Mouse (Mus musculus) adrenal gland, postnatal 36 days (tissue): ENCODE measurements around the gene Nmral1. TPM values are rescaled to one million over a fixed set of nuclear protein-coding genes. Genes with fewer than 3 reads are reported as not detected.
A peak's percentile ranks its signal among the peaks of the same experiment; 100 is the strongest.
"Not testable (repeated sequence)": the region's sequence is repeated elsewhere in the genome, so short reads cannot be mapped to it uniquely, and the experiment has no call there.

Experiments
- DNase-seq, 2 experiments: peaks; one replicate each; pipeline ENCODE4 v3.0.0; 2021; ENCODE audit warnings: mixed read lengths in 1 of 2
- total RNA-seq, 2 experiments: library from RNA; stranded (reverse); gene quantifications; 2 replicates each; pipeline ENCODE4 v1.2.3; 2021

The Nmral1 gene
- total RNA-seq, 2 experiments from 2014 or later: 3.9 to 4.0 TPM

DNA sequence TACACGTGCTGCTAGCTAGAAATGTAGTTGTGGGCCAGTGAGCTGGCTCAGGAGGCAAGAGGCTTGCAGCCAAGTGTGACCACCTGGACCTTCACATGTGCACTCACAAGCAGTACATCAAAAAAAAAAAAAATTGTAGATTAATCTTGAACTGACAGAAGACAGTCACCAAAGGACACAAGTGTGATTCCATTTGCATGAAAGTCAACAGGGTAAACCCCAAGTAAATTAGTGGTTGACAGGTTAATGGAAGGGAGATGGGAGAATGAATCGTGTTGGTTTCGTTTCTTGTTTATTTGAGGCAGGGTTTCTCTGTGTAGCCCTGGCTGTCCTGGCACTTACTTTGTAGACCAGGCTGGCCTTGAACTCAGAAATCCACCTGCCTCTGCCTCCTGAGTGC is 1.3 kb downstream of the Nmral1 start:
- DNase-seq: no peak

DNA sequence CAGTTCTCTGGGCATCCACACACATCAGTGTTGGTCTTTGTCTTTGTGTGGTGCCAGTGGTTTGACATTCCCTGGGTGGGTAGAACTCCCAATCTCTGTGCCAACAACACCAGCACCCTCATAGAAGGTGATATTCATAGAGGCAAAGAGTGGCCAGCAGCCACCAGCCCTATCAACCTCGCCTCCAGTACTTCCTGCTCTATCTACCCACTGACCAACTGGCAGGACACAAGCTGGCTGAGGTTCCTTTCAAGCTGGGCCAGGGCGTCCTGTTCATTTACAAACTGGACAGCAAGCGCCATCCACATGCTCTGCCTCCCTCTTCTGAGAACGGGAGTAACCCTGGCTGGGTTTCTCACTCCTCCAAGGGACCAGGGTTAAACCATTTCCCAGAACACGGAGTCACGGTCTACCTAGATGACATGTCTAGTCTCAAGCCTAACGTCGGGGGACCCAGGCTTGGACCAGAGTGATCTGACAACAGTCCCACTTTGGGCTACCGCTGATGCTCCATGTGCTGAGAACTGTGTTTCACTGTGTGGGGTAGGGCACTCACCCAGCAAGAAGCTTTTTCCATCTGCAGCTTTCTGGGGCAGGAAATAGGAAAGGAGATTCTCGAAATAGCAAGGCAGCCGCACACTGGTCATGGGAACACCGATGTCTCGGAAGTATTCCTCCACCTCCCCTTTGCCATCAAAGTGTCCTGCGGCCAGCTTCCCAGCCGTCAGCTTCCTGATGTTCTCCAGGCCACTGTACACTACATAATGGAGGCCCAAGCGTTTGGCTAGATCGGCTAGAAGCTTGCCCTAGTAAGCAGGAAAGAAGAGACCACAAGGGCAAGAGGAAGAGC is 5.1 kb downstream of the Nmral1 start:
- no peak for DNase-seq

DNA sequence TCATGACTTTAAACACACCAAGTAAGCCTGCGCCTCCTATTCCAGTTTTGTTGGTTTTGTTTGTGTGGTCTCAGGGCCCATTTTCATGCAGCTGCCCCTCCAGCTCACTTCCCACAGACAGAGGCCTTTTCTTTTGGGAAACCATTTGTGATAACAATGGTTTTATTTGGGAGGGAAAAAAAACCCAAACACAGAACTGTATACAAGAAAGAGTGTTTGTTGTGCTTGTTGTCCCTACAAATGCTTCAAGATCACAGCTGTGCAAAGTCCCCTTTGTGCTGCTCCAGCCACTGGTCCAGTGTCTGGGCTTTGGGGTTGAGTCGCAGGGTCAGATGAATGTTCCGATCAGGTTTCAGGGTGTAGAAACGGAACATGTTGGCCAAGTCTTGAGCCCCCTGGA is 8.0 kb downstream of the Nmral1 start:
- DNase-seq: no peak

DNA sequence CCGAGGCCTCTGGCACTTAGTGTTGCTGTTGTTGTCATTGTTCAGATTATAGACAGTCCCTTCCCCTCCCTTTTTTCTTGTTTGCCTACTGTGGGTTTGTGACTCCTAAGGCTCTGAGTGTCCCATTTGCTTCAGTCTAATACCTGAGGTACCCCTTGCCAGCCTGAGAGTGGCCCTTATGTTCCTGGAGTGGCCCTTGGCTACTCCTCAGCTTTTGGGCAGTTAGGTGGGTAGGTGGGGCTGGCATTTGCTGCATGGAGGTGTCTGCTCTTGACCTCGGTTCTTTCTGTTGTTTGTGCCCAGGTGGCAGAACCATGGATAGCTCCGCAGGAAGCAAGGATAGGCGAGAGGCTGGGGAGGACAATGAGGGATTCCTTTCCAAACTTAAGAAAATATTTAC is 13.6 kb downstream of the Nmral1 start:
- DNase-seq: no peak

DNA sequence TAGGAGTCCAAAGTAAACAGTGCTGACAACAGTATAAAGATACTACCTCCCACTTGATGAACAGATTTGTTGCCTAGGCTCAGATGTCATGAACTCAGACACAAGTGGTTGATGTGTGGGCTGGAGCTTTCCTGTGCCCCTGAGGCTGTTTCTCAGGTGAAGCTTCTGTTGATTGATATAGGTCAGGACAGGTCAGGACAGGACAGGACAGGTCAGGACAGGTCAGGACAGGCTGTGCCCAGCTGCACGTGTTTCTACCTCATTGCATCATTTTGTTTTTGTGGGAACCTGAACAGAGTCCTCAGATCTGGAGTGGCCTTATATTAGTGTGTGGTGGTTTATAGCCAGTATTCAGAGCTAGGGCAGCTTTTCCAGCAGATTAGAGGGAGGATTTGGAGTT is 16.5 kb downstream of the Nmral1 start:
- no peak for DNase-seq

DNA sequence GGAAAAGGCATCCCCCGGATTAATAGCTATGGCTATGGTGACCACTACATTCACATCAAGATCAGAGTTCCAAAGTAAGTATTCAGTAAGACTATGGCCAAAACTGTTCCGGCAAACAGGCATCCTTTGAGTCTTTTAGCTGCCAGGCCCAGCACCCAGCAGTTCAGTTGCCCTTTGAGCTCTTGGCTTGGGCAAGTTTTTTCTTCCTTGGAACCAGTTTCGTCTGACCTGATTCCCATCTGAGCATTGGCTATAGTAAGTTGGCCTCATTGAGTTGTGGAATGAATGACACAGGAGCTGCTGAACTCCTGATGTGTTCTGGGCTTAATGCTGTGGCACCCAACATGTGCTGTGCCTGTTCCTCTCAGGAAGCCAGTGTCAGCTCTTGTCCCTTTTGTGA is 17.9 kb downstream of the Nmral1 start:
- DNase-seq: no peak

DNA sequence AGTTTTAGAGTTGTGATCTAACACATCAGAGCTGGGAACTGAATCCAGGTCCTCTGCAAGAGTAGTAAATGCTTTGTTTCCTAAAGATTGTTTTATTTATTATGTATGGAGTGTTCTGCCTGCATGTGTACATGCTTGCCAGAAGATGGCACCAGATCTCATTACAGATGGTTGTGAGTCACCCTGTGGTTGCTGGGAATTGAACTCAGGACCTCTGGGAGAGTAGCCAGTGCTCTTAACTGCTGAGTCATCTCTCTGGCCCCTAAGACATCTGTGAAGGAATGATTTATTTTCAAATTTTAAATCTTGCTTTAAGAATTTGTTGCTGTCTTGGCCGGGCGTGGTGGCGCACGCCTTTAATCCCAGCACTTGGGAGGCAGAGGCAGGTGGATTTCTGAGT is 29.8 kb downstream of the Nmral1 start:
- not testable (repeated sequence) for DNase-seq

DNA sequence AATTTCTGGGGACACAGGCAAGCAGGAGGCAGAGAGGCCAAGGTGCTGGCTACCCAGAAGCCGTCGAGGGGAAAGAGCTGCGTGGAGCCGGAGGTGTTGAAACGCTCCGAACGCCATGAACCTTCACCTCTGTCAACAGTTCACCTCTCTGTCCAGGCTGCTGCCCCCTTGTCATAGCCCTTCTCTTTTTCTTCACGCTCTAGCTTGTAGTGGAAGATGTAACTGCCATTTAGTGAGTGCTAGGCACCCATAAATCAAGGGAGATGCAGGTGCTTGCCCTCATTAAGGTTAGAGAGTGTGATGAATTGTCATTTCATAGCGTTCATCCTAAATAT is 34.7 kb downstream of the Nmral1 start:
- DNase-seq: no peak

DNA sequence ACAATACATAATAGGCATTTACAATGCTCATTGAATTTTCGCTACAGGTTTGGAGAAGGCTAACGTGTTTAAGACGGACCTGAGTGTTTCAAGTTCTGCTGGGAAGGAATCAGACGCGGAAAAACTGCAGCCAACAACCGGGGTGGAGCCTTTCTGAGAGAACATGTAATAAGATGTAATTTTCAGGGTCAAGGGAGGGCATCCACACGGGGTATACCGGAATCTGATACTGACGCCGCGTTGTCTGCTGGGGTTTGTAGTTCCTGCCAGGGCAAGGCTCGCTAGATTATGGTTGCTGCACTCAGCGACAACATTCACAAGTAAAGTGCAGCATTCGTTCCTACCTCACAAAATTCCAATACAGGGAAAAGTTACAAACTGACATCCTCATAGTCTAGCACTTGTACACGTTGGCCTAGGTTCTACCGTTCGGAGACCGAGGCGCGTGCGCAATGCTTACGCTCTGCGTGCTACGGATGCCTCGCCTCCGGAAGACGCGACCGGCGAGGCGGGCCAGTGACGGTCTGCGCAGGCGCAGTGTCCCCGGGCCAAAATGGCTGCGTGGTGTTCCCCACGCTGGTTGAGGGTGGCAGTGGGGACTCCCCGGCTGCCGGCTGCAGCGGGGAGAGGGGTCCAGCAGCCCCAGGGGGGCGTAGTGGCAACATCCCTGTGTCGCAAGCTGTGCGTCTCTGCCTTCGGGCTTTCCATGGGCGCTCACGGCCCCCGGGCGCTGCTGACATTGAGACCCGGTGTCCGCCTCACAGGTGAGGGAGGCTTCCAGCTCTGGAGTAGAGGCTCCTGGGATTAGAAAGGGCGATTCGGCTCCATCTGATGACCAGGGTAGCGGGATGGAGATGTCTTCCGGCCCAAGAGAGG is 35.3 kb downstream of the Nmral1 start:
- DNase-seq: peak; percentile 97 to 99

DNA sequence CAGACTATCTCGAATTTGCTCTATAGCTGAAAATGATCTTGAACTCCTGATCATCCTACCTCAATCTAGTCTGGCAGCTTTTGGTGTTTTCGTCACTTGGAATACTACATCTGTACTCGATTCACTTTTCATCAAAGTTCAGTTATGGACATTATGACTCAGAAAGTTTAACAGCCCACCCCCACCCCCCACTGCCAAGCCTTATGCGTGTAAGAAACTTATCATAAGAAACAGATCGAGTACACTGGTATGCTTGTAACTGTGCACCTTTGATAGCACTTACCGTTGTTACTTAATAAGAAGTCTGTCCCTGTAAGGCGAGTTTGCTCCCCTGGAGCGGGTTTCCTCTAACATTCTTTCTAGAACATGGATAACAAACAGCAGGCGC is 36.0 kb downstream of the Nmral1 start:
- no peak for DNase-seq

DNA sequence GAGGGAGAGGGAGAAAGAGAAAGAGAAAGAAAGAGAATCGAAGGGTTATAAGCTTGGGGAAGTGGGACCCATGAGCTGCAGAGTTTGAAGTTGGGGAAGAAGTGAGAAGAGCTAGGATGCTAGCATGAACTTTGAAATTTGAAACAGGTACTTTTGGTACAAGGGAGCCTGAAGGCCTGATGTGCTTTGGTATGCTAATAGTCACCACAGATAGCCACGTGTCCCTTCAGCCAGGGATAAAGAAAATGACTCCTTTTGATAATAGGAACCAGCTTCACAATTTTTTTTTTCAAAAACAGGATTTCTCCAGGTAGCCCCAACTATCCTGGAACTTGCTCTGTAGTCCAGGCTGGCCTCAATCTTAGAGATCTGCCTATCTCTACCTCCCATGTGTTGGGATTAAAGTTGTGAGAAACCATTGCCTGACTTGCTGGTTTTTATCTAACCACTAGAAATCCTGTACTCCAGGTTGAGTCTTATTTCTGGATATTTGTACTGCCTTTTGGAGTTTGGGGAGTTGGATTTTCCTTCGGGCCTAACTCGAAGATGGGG is 36.5 kb downstream of the Nmral1 start:
- no peak for DNase-seq

DNA sequence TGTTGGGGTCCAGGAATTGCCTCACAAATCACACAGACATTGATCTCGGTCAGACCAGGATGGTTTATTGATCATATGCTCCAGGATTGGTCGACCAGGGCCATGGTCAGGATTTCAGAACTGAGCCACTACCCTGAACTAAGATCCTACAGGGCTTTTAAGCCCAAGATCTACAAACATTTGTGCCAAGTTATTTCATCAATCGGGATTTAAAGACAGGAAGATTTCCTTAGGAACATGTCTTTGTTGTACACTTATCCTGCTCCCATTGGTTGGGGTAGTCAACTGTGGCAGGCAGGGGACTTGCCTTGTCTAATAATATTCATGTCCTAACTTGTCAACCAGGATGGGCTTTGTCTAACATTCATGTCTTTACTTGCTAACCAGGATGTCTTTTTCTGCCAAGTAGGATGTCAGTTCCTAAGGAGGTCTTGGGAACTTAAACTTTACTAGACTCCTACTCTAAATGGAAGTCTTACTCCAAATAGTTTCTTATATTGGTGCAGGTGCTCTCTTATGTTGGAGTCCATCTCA is 38.2 kb downstream of the Nmral1 start:
- DNase-seq: not testable (repeated sequence)

DNA sequence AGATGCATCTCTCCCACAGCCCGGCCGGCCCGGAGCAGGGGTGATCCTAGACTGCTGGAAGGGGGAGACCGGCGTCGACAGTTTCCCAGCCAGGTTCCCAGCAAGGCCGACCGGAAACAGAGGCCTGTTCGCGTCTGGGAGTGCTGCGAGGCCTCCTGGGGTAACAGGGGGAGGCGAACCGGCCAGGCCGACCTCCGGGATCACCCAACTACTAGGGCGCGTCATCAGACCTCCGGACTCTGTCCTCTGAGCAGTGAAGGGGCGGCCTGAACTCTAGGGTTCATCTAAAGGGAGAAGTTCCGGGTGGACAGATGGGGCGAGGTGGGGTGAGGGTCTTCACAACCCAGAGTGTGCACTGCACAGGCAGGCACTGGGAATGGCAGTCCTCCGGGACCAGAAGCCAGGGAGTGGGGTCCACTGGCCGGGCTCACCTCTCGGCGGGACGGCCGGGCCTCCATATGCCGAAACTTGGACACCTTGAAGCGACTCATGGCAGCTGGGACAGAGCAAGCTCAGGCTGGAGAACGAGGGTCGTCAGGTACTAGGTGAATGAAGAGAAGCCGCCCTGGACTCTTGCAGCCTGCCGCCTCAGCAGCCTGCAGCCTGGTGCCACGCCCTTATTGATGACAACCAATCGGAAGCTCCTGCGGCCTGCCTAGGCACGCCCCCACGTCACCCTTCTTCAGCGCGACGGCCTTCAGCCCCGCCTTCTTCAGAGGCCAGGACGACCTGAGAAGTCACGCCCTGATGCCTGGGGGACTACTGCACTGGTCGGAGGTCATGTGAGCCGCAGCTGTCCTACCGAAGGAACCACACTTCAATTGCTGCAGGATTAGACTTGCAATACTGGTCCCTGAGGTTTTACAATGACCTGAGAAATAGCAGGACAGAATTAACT is 39.8 kb downstream of the Nmral1 start, which contains the start of gene Coro7:
Coro7 (minus strand) TSS at position 657 of the 898 bp plus-strand sequence.
- DNase-seq: peak; percentile 93 to 94

DNA sequence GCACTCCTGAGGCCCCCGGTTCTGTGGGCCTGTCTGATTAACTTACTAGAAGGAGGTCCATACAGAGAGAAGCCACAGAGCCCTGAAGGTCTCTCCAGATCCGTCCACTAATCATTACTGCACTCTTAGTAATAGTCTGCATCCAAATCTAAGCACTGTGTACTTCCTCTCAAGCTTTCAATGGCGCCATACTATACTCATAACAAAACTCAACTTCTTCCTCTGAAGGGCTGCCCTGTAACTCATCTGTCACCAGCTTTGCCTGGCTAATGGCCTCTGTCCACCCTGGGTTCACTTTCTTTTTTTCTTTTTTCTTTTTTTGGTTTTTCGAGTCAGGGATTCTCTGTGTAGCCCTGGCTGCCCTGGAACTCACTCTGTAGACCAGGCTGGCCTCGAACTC is 41.1 kb downstream of the Nmral1 start:
- no peak for DNase-seq

DNA sequence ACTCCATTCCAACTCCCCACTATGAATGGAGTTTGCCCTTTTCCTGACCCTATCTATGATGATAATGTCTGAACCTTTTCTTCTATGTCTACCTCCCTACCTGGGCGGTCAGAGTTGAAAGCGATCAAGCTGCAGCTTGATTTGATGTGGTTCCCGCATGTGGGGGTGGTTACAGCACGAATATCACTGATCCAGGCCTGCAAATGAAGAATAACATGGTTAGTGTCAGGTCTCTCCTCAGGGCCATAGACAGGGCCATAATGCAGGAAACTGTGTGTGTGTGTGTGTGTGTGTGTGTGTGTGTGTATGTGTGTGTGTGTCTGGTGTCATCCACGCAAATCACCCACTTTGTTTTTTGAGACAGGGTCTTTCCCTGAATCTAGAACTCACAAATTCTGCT is 42.3 kb downstream of the Nmral1 start:
- DNase-seq: no peak

DNA sequence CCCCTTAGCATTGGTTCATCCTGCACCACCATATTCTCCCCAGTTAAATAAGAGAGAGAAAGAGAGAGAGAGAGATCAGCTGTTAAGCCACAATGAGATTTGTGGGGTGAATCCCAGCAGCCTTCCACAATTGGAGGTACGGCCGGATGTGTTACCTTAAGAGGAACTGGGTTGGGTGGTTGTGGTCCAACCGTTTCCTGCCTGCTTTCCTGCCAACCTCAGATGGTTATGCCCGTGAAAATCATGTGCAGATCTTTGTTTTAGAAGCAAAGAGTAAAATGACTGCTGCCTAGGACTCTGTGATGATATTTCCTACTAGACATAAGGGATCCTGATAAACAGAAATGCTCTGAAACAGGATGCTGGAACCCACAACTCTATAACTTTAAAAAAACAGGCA is 45.1 kb downstream of the Nmral1 start:
- DNase-seq: no peak

DNA sequence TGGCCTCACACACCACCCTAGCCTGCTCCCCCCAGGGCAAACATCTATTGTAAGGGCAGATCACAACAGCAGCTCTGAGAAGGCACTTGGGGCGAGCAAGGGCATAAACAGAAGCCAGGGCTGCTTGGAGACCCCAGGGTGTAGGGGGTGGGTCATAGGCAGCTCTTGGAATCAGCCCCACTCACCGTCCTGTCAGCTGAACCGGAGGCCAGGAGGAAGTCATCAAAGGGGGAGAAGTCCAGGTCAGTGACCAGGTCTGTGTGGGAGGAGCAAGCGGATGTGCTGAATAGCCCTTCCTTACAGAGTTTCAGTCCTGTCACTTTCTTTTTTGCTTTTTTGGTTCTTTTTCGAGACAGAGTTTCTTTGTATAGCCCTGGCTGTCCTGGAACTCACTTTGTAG is 48.8 kb downstream of the Nmral1 start:
- DNase-seq: no peak

DNA sequence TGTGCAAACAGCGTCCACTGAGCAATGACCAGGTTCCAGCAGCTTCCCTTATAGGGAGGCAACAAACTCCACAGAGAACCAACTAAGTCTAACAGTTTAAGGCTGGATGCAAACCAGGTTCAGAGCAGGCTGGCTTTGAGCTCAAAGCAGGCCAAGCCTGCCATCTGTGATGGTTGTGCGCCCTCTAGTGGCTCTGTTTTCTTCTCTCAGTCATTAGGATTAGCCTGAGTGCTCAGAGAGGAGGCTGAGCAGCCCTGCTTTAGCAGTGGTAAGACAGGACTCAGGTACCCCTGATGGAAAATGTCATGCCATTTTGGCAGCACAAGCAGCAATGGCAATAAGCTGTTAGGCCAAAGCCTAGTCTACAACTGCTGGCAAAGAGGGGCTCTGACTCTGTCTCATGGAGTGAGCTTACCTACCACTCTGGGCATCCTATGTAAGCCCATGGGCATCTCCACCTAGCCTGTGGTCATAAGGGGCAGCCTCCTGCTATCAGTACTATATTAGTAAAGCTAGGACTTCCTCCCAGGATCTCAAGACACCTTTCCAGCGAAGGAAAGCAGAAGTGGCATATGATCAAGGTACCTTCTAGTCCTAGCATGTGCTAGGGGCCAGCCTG is 51.9 kb downstream of the Nmral1 start:
- peak; percentile 86 to 91 for DNase-seq

DNA sequence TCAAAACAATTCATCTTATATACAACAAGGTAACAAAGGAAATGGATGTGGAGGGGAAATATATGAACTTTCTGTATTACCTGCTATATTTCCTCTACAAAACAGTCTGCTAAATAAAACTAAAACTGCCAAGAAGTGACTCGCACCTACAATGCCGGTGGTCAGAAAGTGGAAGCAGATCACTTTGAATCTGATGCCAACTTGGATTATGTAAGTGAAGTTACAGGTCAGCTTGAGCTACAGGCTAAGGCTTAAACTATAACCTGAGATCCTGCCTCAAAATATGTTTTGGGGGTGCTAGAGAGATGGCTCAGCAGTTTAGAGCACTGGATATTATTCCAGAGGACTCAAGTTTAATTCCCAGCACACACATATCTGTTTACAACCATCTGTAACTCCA is 53.4 kb downstream of the Nmral1 start:
- no peak for DNase-seq

DNA sequence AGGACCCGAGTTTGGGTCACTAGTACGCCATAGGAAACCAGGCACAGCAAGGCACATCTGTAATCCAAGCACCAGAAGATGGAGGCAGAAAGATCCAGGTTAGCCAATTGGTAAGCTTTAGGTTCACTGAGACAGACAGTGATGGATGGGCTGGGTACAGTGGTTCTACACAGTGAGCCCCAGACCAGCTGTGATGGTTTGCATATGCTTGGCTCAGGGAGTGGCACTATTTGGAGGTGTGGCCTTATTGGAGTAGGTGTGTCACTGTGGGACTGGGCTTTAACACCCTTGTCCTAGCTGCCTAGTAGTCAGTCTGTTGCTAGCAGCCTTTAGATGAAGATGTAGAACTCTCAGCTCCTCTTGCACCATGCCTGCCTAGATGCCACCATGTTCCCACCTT is 55.4 kb downstream of the Nmral1 start:
- DNase-seq: no peak

DNA sequence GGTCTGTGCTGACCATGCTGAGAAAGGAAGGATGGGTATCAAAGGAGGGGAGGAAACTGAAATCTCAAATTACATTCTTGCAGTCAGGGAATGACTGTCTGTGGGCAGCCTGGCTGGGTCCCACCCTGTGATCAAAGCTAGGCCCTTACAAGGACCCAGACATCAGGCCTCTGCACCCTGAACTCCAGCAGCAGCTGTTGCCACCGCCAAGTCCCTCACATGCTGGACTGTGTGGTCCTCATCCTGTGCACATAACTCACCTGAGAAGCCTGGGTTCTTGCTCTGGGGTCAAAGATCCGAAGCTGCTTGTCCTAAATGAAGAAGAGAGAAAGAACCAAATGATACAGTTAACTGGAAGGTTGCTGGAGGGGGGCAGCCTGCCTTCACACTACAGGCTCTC is 57.6 kb downstream of the Nmral1 start:
- no peak for DNase-seq
